Mouse (Mus musculus): ENCODE measurements around the gene Eif2a. TPM values are rescaled to one million over a fixed set of nuclear protein-coding genes. Genes with fewer than 3 reads are reported as not detected.

The Eif2a gene
- polyA plus RNA-seq, 1 experiment from 2014 or later: 52.8 TPM

GRCm38 (mm10) chr3:58526408-58526737, 752 bp downstream of the Eif2a start:
- Histone ChIP-seq H3K27ac (replicated peaks; ENCODE audit: low read depth, low read length) (peak overlapping the region; percentile 54; the same call in 1 of the 2 replicates), H3K4me1 (ENCODE audit: control insufficient read depth, insufficient read depth, low read length) (peaks cover 18% of the 10 kb centered on the region), H3K27me3 (replicated peaks; ENCODE audit: control insufficient read depth, insufficient read depth, low read length) (no peaks in the 10 kb centered on the region), H3K36me3 (ENCODE audit: control insufficient read depth, insufficient read depth, low read length) (peaks cover 28% of the 10 kb centered on the region), H3K4me2 (ENCODE audit: low read depth, low read length) (peak overlapping the region; percentile 73), H3K9ac (ENCODE audit: low read depth, low read length) (peak overlapping the region; percentile 95), H3K4me3 (ENCODE audit: low read depth, low read length) (peak overlapping the region; percentile 95), H3K9me3 (ENCODE audit: control insufficient read depth, low read length) (no peaks in the 10 kb centered on the region)
- 4% methylated on average over 4 of the region's 4 CpGs for WGBS
- ATAC-seq (ENCODE audit: low read depth) (no peak), DNase-seq (ENCODE audit: low spot score) (peak; percentile 10)

GRCm38 (mm10) chr3:58536573-58536972, 11.0 kb downstream of the Eif2a start:
- WGBS: 84% methylated on average over 3 of the region's 3 CpGs
- DNase-seq (ENCODE audit: low spot score): no peak
- no peak overlapping the region for H3K4me2 ChIP-seq (ENCODE audit: low read depth, low read length)
- H3K9me3 ChIP-seq (ENCODE audit: control insufficient read depth, low read length): no peaks in the 10 kb centered on the region
- ATAC-seq (ENCODE audit: low read depth): no peak
- H3K9ac ChIP-seq (ENCODE audit: low read depth, low read length): no peak overlapping the region
- no peak overlapping the region for H3K4me3 ChIP-seq (ENCODE audit: low read depth, low read length)
- H3K27me3 ChIP-seq (replicated peaks; ENCODE audit: control insufficient read depth, insufficient read depth, low read length): no peaks in the 10 kb centered on the region
- peaks cover 58% of the 10 kb centered on the region for H3K36me3 ChIP-seq (ENCODE audit: control insufficient read depth, insufficient read depth, low read length)
- H3K4me1 ChIP-seq (ENCODE audit: control insufficient read depth, insufficient read depth, low read length): no peaks in the 10 kb centered on the region
- no peak overlapping the region for H3K27ac ChIP-seq (replicated peaks; ENCODE audit: low read depth, low read length)

DNA sequence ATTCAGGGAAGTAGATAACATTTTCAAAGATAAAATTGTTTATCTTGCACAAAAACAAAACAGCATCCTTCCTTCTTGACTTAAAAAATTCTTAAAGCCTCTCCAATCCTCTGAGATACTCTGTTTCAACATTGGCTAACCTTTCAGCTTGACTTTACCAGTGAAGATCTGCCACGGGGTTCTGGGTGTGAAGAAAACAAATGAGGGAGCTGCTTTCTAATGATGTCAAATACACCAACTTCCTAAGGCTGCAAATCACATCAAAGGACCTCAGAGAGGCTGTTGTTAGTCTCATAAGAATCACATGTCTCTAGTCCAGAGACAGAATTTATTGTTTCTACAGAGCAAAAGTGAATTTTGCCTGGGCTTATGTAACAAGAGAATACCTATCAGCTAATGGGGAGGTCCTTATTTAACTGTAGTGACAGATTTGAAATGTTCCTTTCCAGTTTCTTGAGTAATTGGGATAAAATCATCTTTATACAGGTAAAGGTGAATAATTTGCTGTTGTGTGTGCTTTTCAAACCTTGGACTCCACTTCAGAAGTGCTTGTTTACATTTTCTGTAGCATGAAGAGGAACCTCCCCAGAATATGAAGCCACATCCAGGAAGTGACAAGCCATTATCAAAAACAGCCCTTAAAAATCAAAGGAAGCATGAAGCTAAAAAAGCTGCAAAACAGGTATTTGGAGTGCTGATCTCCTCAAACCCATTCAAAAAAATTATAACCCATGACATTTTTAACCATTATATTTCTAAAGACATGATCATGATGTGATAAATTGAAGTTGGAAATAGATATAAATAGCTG, 26.6 kb downstream of the Eif2a start:
- Histone ChIP-seq H3K9ac (ENCODE audit: low read depth, low read length) (no peak overlapping the region), H3K27ac (replicated peaks; ENCODE audit: low read depth, low read length) (no peak overlapping the region), H3K4me3 (ENCODE audit: low read depth, low read length) (no peak overlapping the region), H3K4me1 (ENCODE audit: control insufficient read depth, insufficient read depth, low read length) (no peaks in the 10 kb centered on the region), H3K36me3 (ENCODE audit: control insufficient read depth, insufficient read depth, low read length) (peaks cover 83% of the 10 kb centered on the region), H3K9me3 (ENCODE audit: control insufficient read depth, low read length) (no peaks in the 10 kb centered on the region), H3K4me2 (ENCODE audit: low read depth, low read length) (no peak overlapping the region), H3K27me3 (replicated peaks; ENCODE audit: control insufficient read depth, insufficient read depth, low read length) (no peaks in the 10 kb centered on the region)
- 84% methylated on average over 1 of the region's 1 CpGs for WGBS
- no peak for DNase-seq (ENCODE audit: low spot score)
- ATAC-seq (ENCODE audit: low read depth): no peak

- no peak overlapping the region for H3K4me2 ChIP-seq (ENCODE audit: low read depth, low read length)
- H3K4me1 ChIP-seq (ENCODE audit: control insufficient read depth, insufficient read depth, low read length): no peaks in the 10 kb centered on the region
- 81% methylated on average over 7 of the region's 7 CpGs for WGBS
- H3K4me3 ChIP-seq (ENCODE audit: low read depth, low read length): no peak overlapping the region
- H3K27ac ChIP-seq (replicated peaks; ENCODE audit: low read depth, low read length): no peak overlapping the region
- ATAC-seq (ENCODE audit: low read depth): no peak
- H3K9me3 ChIP-seq (ENCODE audit: control insufficient read depth, low read length): no peaks in the 10 kb centered on the region
- H3K9ac ChIP-seq (ENCODE audit: low read depth, low read length): no peak overlapping the region
- peaks cover 62% of the 10 kb centered on the region for H3K36me3 ChIP-seq (ENCODE audit: control insufficient read depth, insufficient read depth, low read length)
- no peak for DNase-seq (ENCODE audit: low spot score)
- no peaks in the 10 kb centered on the region for H3K27me3 ChIP-seq (replicated peaks; ENCODE audit: control insufficient read depth, insufficient read depth, low read length)
Measured at GRCm38 (mm10) chr3:58556649-58557048, 31.0 kb downstream of the Eif2a start.

- Histone ChIP-seq H3K9ac (ENCODE audit: low read depth, low read length) (no peak overlapping the region), H3K9me3 (ENCODE audit: control insufficient read depth, low read length) (no peaks in the 10 kb centered on the region), H3K27me3 (replicated peaks; ENCODE audit: control insufficient read depth, insufficient read depth, low read length) (no peaks in the 10 kb centered on the region), H3K4me3 (ENCODE audit: low read depth, low read length) (no peak overlapping the region), H3K4me2 (ENCODE audit: low read depth, low read length) (no peak overlapping the region), H3K27ac (replicated peaks; ENCODE audit: low read depth, low read length) (no peak overlapping the region), H3K4me1 (ENCODE audit: control insufficient read depth, insufficient read depth, low read length) (no peaks in the 10 kb centered on the region), H3K36me3 (ENCODE audit: control insufficient read depth, insufficient read depth, low read length) (peaks cover 32% of the 10 kb centered on the region)
- no peak for ATAC-seq (ENCODE audit: low read depth)
- DNase-seq (ENCODE audit: low spot score): no peak
- WGBS: 33% methylated on average over 2 of the region's 2 CpGs
Measured at GRCm38 (mm10) chr3:58559887-58560286, 34.3 kb downstream of the Eif2a start.

GRCm38 (mm10) chr3:58561437-58561836, 35.8 kb downstream of the Eif2a start:
- WGBS: 16% methylated on average over 2 of the region's 2 CpGs
- DNase-seq (ENCODE audit: low spot score) (no peak), ATAC-seq (ENCODE audit: low read depth) (no peak)
- Histone ChIP-seq H3K27me3 (replicated peaks; ENCODE audit: control insufficient read depth, insufficient read depth, low read length) (no peaks in the 10 kb centered on the region), H3K4me3 (ENCODE audit: low read depth, low read length) (no peak overlapping the region), H3K4me2 (ENCODE audit: low read depth, low read length) (no peak overlapping the region), H3K4me1 (ENCODE audit: control insufficient read depth, insufficient read depth, low read length) (no peaks in the 10 kb centered on the region), H3K27ac (replicated peaks; ENCODE audit: low read depth, low read length) (no peak overlapping the region), H3K9me3 (ENCODE audit: control insufficient read depth, low read length) (no peaks in the 10 kb centered on the region), H3K36me3 (ENCODE audit: control insufficient read depth, insufficient read depth, low read length) (peaks cover 17% of the 10 kb centered on the region), H3K9ac (ENCODE audit: low read depth, low read length) (no peak overlapping the region)

DNA sequence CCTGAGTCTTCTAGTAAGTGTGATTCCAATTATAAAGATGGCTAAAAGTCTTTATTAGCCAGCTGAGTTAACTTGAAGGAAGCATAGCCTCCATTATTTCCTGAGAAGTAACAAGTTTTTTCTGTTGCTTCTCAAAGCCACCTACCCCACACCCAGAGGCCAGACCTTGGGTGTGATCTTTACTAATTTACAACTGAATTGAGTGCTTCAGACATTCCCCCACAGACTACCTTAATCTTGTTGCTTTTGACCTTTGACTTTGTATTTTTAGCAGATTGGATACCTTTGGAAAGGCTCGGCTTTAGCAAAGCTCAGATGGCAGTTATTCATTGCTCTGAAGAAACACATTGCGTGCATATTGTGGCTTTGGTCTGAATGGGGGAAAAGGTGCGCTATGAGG, 45.2 kb downstream of the Eif2a start:
- ATAC-seq (ENCODE audit: low read depth) (no peak), DNase-seq (ENCODE audit: low spot score) (no peak)
- WGBS: 82% methylated on average over 3 of the region's 3 CpGs
- Histone ChIP-seq H3K9ac (ENCODE audit: low read depth, low read length) (no peak overlapping the region), H3K4me3 (ENCODE audit: low read depth, low read length) (no peak overlapping the region), H3K27me3 (replicated peaks; ENCODE audit: control insufficient read depth, insufficient read depth, low read length) (no peaks in the 10 kb centered on the region), H3K4me2 (ENCODE audit: low read depth, low read length) (no peak overlapping the region), H3K4me1 (ENCODE audit: control insufficient read depth, insufficient read depth, low read length) (no peaks in the 10 kb centered on the region), H3K27ac (replicated peaks; ENCODE audit: low read depth, low read length) (no peak overlapping the region), H3K36me3 (ENCODE audit: control insufficient read depth, insufficient read depth, low read length) (no peaks in the 10 kb centered on the region), H3K9me3 (ENCODE audit: control insufficient read depth, low read length) (no peaks in the 10 kb centered on the region)

DNA sequence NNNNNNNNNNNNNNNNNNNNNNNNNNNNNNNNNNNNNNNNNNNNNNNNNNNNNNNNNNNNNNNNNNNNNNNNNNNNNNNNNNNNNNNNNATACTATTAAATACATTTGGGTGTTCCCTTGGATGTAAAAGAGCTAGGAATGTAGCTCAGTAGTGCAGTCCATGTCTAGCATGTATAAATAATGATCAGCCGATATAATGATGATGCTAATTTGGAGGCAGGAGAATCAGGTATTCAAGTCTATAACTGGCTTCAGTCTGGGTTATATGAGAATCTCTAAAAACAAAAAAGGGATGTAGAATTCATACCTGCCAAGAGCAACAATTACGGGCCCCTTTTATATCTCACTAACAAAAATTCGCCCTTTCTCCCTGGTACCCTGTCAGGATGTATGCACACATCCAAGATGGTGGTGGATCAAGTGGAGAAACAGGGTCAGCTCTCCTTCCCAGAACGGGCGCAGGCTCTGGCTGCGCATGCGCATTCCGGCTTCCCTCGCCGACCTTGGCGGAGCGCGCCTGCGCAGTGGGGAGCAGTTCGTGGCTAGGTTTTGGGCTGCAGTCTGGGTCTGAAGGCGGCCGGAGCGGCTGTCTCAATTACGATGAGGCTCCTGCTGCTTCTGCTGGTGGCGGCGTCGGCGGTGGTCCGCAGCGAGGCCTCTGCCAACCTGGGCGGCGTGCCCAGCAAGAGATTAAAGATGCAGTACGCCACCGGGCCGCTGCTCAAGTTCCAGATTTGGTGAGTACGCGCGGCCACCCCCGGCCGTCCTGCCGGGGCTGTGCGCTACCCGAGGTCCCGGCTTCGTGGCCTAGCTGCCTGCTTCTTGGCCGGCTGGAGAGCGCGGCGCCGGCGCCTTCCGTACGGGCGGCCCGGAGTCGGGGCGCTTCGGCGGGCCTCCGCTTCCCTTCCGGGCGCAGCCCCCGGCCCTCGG, 50.8 kb downstream of the Eif2a start, which contains the start of gene Selenot:
Selenot (plus strand) TSS at position 500 of the 930 bp plus-strand sequence.
- peak within 1 kb of the TSS; percentile 100 for H3K27ac ChIP-seq (replicated peaks; ENCODE audit: low read depth, low read length)
- H3K27me3 ChIP-seq (replicated peaks; ENCODE audit: control insufficient read depth, insufficient read depth, low read length): no peaks in the 10 kb centered on the region
- ATAC-seq (ENCODE audit: low read depth) (peak; percentile 94), DNase-seq (ENCODE audit: low spot score) (peak; percentile 96)
- H3K9ac ChIP-seq (ENCODE audit: low read depth, low read length): peak within 1 kb of the TSS; percentile 99
- peaks cover 15% of the 10 kb centered on the region; the same call in 1 of the 2 replicates for H3K36me3 ChIP-seq (ENCODE audit: control insufficient read depth, insufficient read depth, low read length)
- peaks cover 4% of the 10 kb centered on the region for H3K4me1 ChIP-seq (ENCODE audit: control insufficient read depth, insufficient read depth, low read length)
- WGBS: 3% methylated on average over 23 of the region's 59 CpGs
- H3K9me3 ChIP-seq (ENCODE audit: control insufficient read depth, low read length): no peaks in the 10 kb centered on the region
- H3K4me2 ChIP-seq (ENCODE audit: low read depth, low read length): peak within 1 kb of the TSS; percentile 67
- peak within 1 kb of the TSS; percentile 88 for H3K4me3 ChIP-seq (ENCODE audit: low read depth, low read length)
